8 mouse cellular contexts compared by ENCODE assay signal in the genomic region with DNA sequence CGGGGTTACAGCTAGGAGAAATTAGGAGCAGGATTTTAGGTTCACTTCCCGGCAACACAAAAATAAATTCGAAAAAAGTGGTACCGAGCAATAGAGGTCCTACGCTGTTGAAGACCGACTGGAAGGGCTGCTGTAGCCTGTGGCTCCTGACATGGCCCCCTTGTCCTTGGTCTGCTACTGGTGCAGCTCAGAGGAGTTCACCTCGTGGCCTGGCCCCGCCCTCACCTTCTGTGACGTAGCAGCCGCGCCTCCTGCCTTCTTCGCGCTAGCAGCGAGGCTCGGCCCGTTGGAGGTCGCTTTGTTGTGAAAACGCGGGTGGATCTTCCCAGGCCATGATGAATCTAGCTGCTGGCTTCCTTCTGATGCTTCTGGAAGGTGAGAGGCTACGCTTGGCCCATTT. TPM values are rescaled to one million over a fixed set of nuclear protein-coding genes. Genes with fewer than 3 reads are reported as not detected.
DNase-seq lines count a peak whose midpoint lies in the region; ATAC-seq and TF ChIP-seq lines count a peak whose summit lies in the region.

A gene (plus strand): TSS at position 12 of the 400 bp plus-strand sequence.

- H3K4me2 ChIP-seq in forebrain, embryonic 14.5 days (ENCODE audit: low read length) = no peak within 1 kb of the TSS
- H3K4me2 ChIP-seq in liver, embryonic 14.5 days (ENCODE audit: low read depth) = no peak within 1 kb of the TSS

- no peak within 1 kb of the TSS for H3K4me3 ChIP-seq in forebrain, embryonic 14.5 days (ENCODE audit: low read depth, low read length)
- H3K4me3 ChIP-seq in liver, embryonic 14.5 days (ENCODE audit: insufficient read depth in 1 of 2, low read depth in 2 of 2, low read length in 2 of 2) = no peak within 1 kb of the TSS

- H3K4me1 ChIP-seq in forebrain, embryonic 14.5 days (ENCODE audit: control insufficient read depth, insufficient read depth, low read length) = no peaks in the 10 kb centered on the region
- no peaks in the 10 kb centered on the region for H3K4me1 ChIP-seq in liver, embryonic 14.5 days (replicated peaks; ENCODE audit: control insufficient read depth in 2 of 2, insufficient read depth in 2 of 2, low read length in 1 of 2)

- TF ChIP-seq EP300 in liver, embryonic 14.5 days (IDR thresholded peaks at IDR 0.05; ENCODE audit: low read depth) = no peak

- no peak for TF ChIP-seq CTCF in liver, embryonic 14.5 days (IDR thresholded peaks at IDR 0.05; ENCODE audit: low read depth)

- H3K27me3 ChIP-seq in forebrain, embryonic 14.5 days (replicated peaks; ENCODE audit: control insufficient read depth, insufficient read depth, low read length) = no peaks in the 10 kb centered on the region
- H3K27me3 ChIP-seq in liver, embryonic 14.5 days (ENCODE audit: control insufficient read depth, insufficient read depth, low read length) = no peaks in the 10 kb centered on the region

- H3K9me3 ChIP-seq in forebrain, embryonic 14.5 days (replicated peaks; ENCODE audit: control insufficient read depth, low read length) = no peaks in the 10 kb centered on the region
- H3K9me3 ChIP-seq in liver, embryonic 14.5 days (ENCODE audit: control insufficient read depth, low read length) = no peaks in the 10 kb centered on the region

- no peak within 1 kb of the TSS for H3K9ac ChIP-seq in forebrain, embryonic 14.5 days (ENCODE audit: low read length)
- H3K9ac ChIP-seq in liver, embryonic 14.5 days (replicated peaks) = no peak within 1 kb of the TSS

- intact Hi-C loops in heart, postnatal 25 days (cut with DNase I) = loop anchor here (5.0 kb wide), 1 partner anchor 223 kb away; no protein-coding TSS in a partner anchor

- no peak for DNase-seq in layer of hippocampus, postnatal 36 days
- no peak for DNase-seq in layer of hippocampus, postnatal 25 days (ENCODE audit: extremely low spot score in 1 of 2, low spot score in 1 of 2)
- peak; percentile 77 for DNase-seq in ZHBTc4 (ENCODE audit: low read depth, low spot score)
- DNase-seq in forebrain, embryonic 14.5 days (ENCODE audit: low spot score) = no peak
- no peak for DNase-seq in liver, embryonic 14.5 days (ENCODE audit: low read depth in 3 of 3, low spot score in 3 of 3)
- no peak for DNase-seq in cerebellum, adult 8-10 months
- DNase-seq in heart, postnatal 25 days (ENCODE audit: low spot score) = no peak
- no peak for DNase-seq in cerebellum, postnatal 14 days

- no peak within 1 kb of the TSS for H3K27ac ChIP-seq in forebrain, embryonic 14.5 days (ENCODE audit: low read depth, low read length)
- H3K27ac ChIP-seq in liver, embryonic 14.5 days = no peak within 1 kb of the TSS

- no peak for ATAC-seq in forebrain, embryonic 14.5 days
- peak; percentile 24; the same call in 1 of the 2 replicates for ATAC-seq in liver, embryonic 14.5 days (ENCODE audit: insufficient read depth)

- WGBS in forebrain, embryonic 14.5 days = 33% methylated on average over 20 of the region's 20 CpGs
- 42% methylated on average over 20 of the region's 20 CpGs for WGBS in liver, embryonic 14.5 days (ENCODE audit: insufficient replicate concordance)

- peaks cover 95% of the 10 kb centered on the region for H3K36me3 ChIP-seq in forebrain, embryonic 14.5 days (ENCODE audit: control insufficient read depth, insufficient read depth, low read length)
- peaks cover 3% of the 10 kb centered on the region for H3K36me3 ChIP-seq in liver, embryonic 14.5 days (replicated peaks; ENCODE audit: control insufficient read depth, insufficient read depth, low read depth)

RNA-seq across cellular contexts. Expression of the gene that starts here (rescaled TPM):
- total RNA-seq in layer of hippocampus, postnatal 36 days (2021) = 10 to 100 TPM; 13.4 to 17.8 TPM
- total RNA-seq in layer of hippocampus, postnatal 25 days (2021) = 10 to 100 TPM in 1 of 2 experiments, 1 to 10 TPM in 1; 8.2 to 12.4 TPM
- polyA plus RNA-seq in forebrain, embryonic 14.5 days (2014; fragmentation: Nextera tagmentation; extraction: Ambion mirVana) = 10.2 and 14.8 TPM in 2 replicates
- polyA plus RNA-seq in liver, embryonic 14.5 days (2012; rRNA removed) = 2.1 and 3.1 TPM in 2 replicates
- polyA plus RNA-seq in liver, embryonic 14.5 days (2014; fragmentation: Nextera tagmentation; extraction: Ambion mirVana) = 1.3 and 2.0 TPM in 2 replicates
- total RNA-seq in heart, postnatal 25 days (2021) = 1 to 10 TPM; 2.5 to 4.1 TPM
